Mouse (Mus musculus) kidney, postnatal 0 days (tissue): ENCODE data around the gene Olfr924. TPM values are rescaled to one million over a fixed set of nuclear protein-coding genes. Genes with fewer than 3 reads are reported as not detected.

Experiments used
- ATAC-seq: fragments of 200-750 bp; cut with Nextera tagmentation; replicated peaks from 2 replicates; pipeline ENCODE4 v1.8.0; 2017; ENCODE audit warnings: low read depth, moderate number of reproducible peaks, moderate TSS enrichment, moderate library complexity; ENCODE audit not compliant: low FRiP score
- DNase-seq: peaks from one replicate; pipeline ENCODE4 v3.0.0-alpha.2; 2016; ENCODE audit warnings: low spot score
- H3K27ac ChIP-seq: fragments of 300-500 bp; sonication (generic); 2 replicates; pipeline ENCODE4 v1.5.1; 2014; ENCODE audit warnings: mild to moderate bottlenecking
- H3K27me3 ChIP-seq: fragments of 300-500 bp; sonication (generic); 2 replicates; pipeline ENCODE4 v1.6.1; 2014; ENCODE audit warnings: low read length, mixed read lengths; ENCODE audit not compliant: insufficient read depth
- H3K36me3 ChIP-seq: fragments of 300-500 bp; sonication (generic); 2 replicates; pipeline ENCODE4 v1.6.1; 2014; ENCODE audit warnings: low read length, mixed read lengths; ENCODE audit not compliant: insufficient read depth
- H3K4me1 ChIP-seq: fragments of 300-500 bp; sonication (generic); replicated peaks from 2 replicates; pipeline ENCODE4 v1.6.1; 2014; ENCODE audit warnings: antibody characterized with exemption, low read length, mixed read lengths; ENCODE audit not compliant: insufficient read depth
- H3K4me2 ChIP-seq: fragments of 300-500 bp; sonication (generic); 2 replicates; pipeline ENCODE4 v1.6.1; 2014; ENCODE audit warnings: mild to moderate bottlenecking, low read length, moderate library complexity, mixed read lengths
- H3K4me3 ChIP-seq: fragments of 300-500 bp; sonication (generic); replicated peaks from 2 replicates; pipeline ENCODE4 v1.5.1; 2014; ENCODE audit warnings: low read depth, low read length
- H3K9ac ChIP-seq: fragments of 300-500 bp; sonication (generic); 2 replicates; pipeline ENCODE4 v1.6.1; 2014; ENCODE audit warnings: low read depth, low read length
- H3K9me3 ChIP-seq: fragments of 300-500 bp; sonication (generic); replicated peaks from 2 replicates; pipeline ENCODE4 v1.6.1; 2016; ENCODE audit warnings: low read length, inconsistent platforms, mixed read lengths
- CTCF ChIP-seq: IDR thresholded peaks from 2 replicates; pipeline ENCODE4 v1.5.1; 2016; ENCODE audit warnings: antibody characterized with exemption, low read depth, mild to moderate bottlenecking, moderate library complexity
- WGBS: fragments of 180-500 bp; shearing (Covaris S2); extraction: QIAGEN DNeasy Blood & Tissue Kit; methylation state at CpG from one replicate; pipeline ENCODE4 v1.1.7; 2014; 5-methylcytosine and 5-hydroxymethylcytosine counted together
- polyA plus RNA-seq: library from polyadenylated mRNA; unstranded; fragments of >200 nt; fragmentation: Nextera tagmentation; extraction: Ambion mirVana; gene quantifications from 2 replicates; pipeline ENCODE4 v1.2.1, GENCODE M21; 2015

Gene Olfr924
- polyA plus RNA-seq, 1 experiment from 2014 or later: not detected

DNA sequence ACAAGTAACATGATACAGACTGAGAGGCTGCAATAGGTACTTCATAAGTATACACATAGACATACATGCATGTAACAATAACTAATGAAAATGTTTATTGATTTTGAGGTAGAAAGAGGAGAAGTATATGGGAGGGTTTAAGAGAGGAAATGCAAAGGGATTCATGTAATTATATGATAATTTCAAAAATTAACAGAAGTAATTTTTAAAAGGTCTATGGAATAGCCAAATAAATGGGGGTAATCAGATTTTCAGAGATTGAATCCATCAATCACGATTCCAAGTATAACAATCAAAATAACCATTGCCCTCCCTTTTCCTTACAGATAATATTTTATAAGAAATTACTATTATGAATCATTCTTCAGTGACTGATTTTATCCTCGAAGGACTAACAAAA lies 32.6 kb downstream of the Olfr924 start, which contains the start of gene Olfr926:
TSS of gene Olfr926 (plus strand) at position 301 of the 400 bp plus-strand sequence.
- WGBS: 76% methylated on average over 2 of the region's 2 CpGs
- DNase-seq (no peak), ATAC-seq (no peak)

More for the DNA sequence above, 32.6 kb downstream of the Olfr924 start, which contains the start of gene Olfr926:
- Histone ChIP-seq H3K9ac (no peak within 1 kb of the TSS), H3K4me1 (no peaks in the 10 kb centered on the region), H3K27me3 (no peaks in the 10 kb centered on the region), H3K36me3 (no peaks in the 10 kb centered on the region), H3K4me2 (no peak within 1 kb of the TSS), H3K9me3 (no peaks in the 10 kb centered on the region), H3K4me3 (no peak within 1 kb of the TSS), H3K27ac (no peak within 1 kb of the TSS)
- TF ChIP-seq CTCF: no peak

Other genes starting within 250 kb of the Olfr924 start
- gene Olfr914, start 239.3 kb upstream of the Olfr924 start, polyA plus RNA-seq: not detected in 2 replicates
- gene Olfr916, start 184.6 kb upstream of the Olfr924 start, polyA plus RNA-seq: not detected in 2 replicates
- not detected in 2 replicates for gene Olfr917, start 178.6 kb upstream of the Olfr924 start, polyA plus RNA-seq
- gene Olfr918, start 169.8 kb upstream of the Olfr924 start, polyA plus RNA-seq: not detected in 2 replicates
- not detected in 2 replicates for gene Olfr919, start 140.8 kb upstream of the Olfr924 start, polyA plus RNA-seq
- 23.0 and 24.7 TPM in 2 replicates for gene Vwa5a, start 126.2 kb upstream of the Olfr924 start, polyA plus RNA-seq
- gene Olfr920, start 92.2 kb upstream of the Olfr924 start, polyA plus RNA-seq: 0.05 and 0.08 TPM in 2 replicates
- gene Olfr921, start 71.4 kb upstream of the Olfr924 start, polyA plus RNA-seq: not detected in 2 replicates
- gene Olfr922, start 29.8 kb upstream of the Olfr924 start, polyA plus RNA-seq: not detected in 2 replicates
- not detected in 2 replicates for gene Olfr923, start 17.9 kb upstream of the Olfr924 start, polyA plus RNA-seq
- gene Olfr26, start 10.6 kb downstream of the Olfr924 start, polyA plus RNA-seq: not detected in 2 replicates
- gene Olfr926, start 32.7 kb downstream of the Olfr924 start, polyA plus RNA-seq: not detected in 2 replicates
- not detected in 2 replicates for gene Olfr930, start 85.4 kb downstream of the Olfr924 start, polyA plus RNA-seq
- gene Olfr933, start 127.9 kb downstream of the Olfr924 start, polyA plus RNA-seq: not detected in 2 replicates
- not detected in 2 replicates for gene Olfr934, start 143.9 kb downstream of the Olfr924 start, polyA plus RNA-seq
- not detected in 2 replicates for gene Olfr935, start 155.2 kb downstream of the Olfr924 start, polyA plus RNA-seq
- not detected in 2 replicates for gene Olfr146, start 178.9 kb downstream of the Olfr924 start, polyA plus RNA-seq
- gene Olfr937, start 220.5 kb downstream of the Olfr924 start, polyA plus RNA-seq: not detected in 2 replicates
- not detected in 2 replicates for gene Olfr938, start 234.4 kb downstream of the Olfr924 start, polyA plus RNA-seq